Mouse (Mus musculus): ENCODE measurements at regions not wholly inside any gene's neighbourhood (a gene's known extent, or its start where the extent isn't known, plus 50 kb on each side); places are given as distances from the start of the nearest gene placed in this dataset.

DNA sequence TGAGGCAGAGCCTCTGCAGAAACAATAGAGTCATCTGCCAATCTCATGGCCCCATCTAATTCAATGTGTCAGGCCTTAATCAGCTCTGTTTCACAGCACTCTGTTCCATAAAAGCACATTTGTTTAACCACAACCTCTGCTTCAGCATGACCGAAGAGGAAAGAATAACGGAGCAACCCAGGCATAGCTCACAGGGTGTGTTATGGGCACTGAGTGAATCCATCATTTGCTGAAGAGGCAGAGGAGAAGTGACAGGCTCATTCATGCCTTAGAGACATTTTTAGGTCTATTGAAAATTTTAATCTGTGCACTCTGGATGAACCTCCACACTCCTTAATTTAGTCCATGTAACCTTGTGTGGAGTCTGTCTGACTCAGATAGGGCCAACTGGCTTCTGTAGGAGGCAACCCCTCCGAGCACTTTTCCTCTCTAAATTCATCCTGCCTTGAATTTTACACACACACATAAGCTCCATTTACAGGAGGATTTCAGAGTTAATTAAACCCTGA, 1027.1 kb upstream of the Slc10a2 start:
- 12% methylated on average over 3 of the region's 3 CpGs for WGBS
- Histone ChIP-seq H3K9ac (replicated peaks; ENCODE audit: low read length) (no peak overlapping the region), H3K36me3 (ENCODE audit: insufficient read depth, low read length) (no peaks in the 10 kb centered on the region), H3K27me3 (ENCODE audit: insufficient read depth, low read length) (no peaks in the 10 kb centered on the region), H3K9me3 (ENCODE audit: low read length) (no peaks in the 10 kb centered on the region), H3K27ac (no peak overlapping the region), H3K4me1 (ENCODE audit: insufficient read depth, low read length) (no peaks in the 10 kb centered on the region), H3K4me2 (ENCODE audit: low read depth, low read length) (no peak overlapping the region), H3K4me3 (ENCODE audit: low read length) (no peak overlapping the region)
- no peak for TF ChIP-seq CTCF (IDR thresholded peaks at IDR 0.05; ENCODE audit: low read depth)
- ATAC-seq: peak; percentile 76
- DNase-seq (ENCODE audit: low spot score): peak; percentile 54

DNA sequence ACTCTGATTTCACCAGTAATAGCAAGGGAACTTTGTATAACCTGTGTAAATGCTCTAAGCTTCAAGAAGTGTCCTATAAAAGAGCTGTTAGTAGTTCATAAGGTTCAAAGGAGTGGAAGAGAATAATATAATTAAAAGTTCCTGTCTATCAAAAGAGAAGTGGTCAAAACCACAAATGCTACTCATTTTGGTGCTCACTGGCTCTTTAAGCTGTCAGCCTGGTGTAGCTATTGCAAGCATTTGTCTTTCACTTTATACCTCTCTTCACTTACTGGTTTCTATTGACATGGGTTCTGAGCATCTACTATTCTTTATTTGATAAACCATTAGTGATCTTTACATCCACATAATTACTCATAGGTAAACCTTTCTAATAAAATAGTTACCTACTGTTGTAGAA, 1020.1 kb upstream of the Slc10a2 start:
- H3K4me3 ChIP-seq (ENCODE audit: low read length): no peak overlapping the region

DNA sequence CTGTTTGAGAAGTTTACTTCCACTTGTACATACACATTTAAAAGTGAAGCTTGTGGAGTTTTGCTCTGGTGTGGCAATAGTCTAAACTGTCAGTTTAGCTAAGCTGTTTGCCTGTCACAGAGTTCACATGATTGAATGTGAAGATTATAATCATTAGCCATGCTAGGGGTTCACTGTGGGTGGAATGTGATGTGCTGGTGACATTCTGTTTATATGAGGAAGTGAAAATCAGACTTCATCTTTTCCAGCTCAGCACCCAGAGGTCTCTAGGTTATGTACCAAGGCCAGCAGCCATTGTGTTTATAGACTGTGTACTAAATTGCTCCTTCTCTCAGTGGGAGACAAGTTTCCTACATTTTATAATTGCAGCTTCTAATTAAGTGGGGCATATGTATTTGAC, 1014.4 kb upstream of the Slc10a2 start:
- Histone ChIP-seq H3K4me2 (ENCODE audit: low read depth, low read length) (no peak overlapping the region), H3K27me3 (ENCODE audit: insufficient read depth, low read length) (no peaks in the 10 kb centered on the region), H3K36me3 (ENCODE audit: insufficient read depth, low read length) (no peaks in the 10 kb centered on the region), H3K4me3 (ENCODE audit: low read length) (no peak overlapping the region), H3K9ac (replicated peaks; ENCODE audit: low read length) (no peak overlapping the region), H3K27ac (no peak overlapping the region), H3K4me1 (ENCODE audit: insufficient read depth, low read length) (no peaks in the 10 kb centered on the region), H3K9me3 (ENCODE audit: low read length) (no peaks in the 10 kb centered on the region)
- no peak for TF ChIP-seq CTCF (IDR thresholded peaks at IDR 0.05; ENCODE audit: low read depth)
- no peak for DNase-seq (ENCODE audit: low spot score)
- no peak for ATAC-seq

More for the DNA sequence above, 1020.1 kb upstream of the Slc10a2 start:
- Histone ChIP-seq H3K4me1 (ENCODE audit: insufficient read depth, low read length) (no peaks in the 10 kb centered on the region), H3K9me3 (ENCODE audit: low read length) (no peaks in the 10 kb centered on the region), H3K9ac (replicated peaks; ENCODE audit: low read length) (no peak overlapping the region), H3K36me3 (ENCODE audit: insufficient read depth, low read length) (no peaks in the 10 kb centered on the region), H3K4me2 (ENCODE audit: low read depth, low read length) (no peak overlapping the region), H3K27me3 (ENCODE audit: insufficient read depth, low read length) (no peaks in the 10 kb centered on the region), H3K27ac (no peak overlapping the region)
- ATAC-seq (no peak), DNase-seq (ENCODE audit: low spot score) (no peak)
- no peak for TF ChIP-seq CTCF (IDR thresholded peaks at IDR 0.05; ENCODE audit: low read depth)

DNA sequence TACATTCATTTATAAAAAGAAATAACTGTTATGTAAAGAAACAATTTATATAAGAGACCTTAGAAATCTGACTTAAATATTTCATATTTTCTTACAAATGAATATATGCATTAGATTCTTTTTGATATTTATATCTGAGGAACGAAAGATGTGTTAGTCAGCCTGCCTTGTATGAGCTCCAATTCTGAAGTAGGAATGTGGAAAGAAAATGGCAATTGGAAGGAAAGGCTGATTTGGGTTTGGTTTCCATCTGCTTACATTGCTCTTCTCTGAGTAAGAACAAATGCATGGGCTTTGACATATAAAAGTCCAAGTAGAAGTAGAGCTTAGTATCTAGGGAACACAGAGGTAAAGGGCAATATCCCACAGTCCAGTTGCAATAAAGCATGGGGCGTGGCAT, 1006.2 kb upstream of the Slc10a2 start:
- no peaks in the 10 kb centered on the region for H3K4me1 ChIP-seq (ENCODE audit: insufficient read depth, low read length)
- 87% methylated on average over 2 of the region's 2 CpGs for WGBS
- no peak for DNase-seq (ENCODE audit: low spot score)

DNA sequence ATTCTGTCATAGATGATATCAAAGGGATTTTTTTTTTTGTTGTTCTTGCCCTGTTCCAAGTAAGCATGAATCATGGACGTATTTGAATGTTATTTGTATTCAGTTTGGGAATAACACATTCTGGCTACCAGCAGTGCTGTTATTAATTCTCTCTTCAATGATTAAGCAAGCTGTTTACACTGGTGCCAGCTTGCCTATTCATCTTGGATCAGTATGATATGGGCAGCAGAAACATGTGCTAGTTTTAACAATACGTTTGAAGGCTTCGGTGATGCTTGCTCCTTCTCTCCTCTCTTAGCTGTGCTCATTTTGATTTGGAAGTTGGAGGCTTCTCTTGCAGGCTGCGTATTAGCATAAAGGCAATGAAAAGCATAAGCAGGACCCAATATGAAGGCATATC, 984.9 kb upstream of the Slc10a2 start:
- H3K27ac ChIP-seq: no peak overlapping the region
- H3K4me2 ChIP-seq (ENCODE audit: low read depth, low read length): no peak overlapping the region
- H3K4me3 ChIP-seq (ENCODE audit: low read length): no peak overlapping the region
- H3K9ac ChIP-seq (replicated peaks; ENCODE audit: low read length): no peak overlapping the region
- no peak for TF ChIP-seq CTCF (IDR thresholded peaks at IDR 0.05; ENCODE audit: low read depth)
- H3K36me3 ChIP-seq (ENCODE audit: insufficient read depth, low read length): no peaks in the 10 kb centered on the region
- no peaks in the 10 kb centered on the region for H3K27me3 ChIP-seq (ENCODE audit: insufficient read depth, low read length)
- H3K4me1 ChIP-seq (ENCODE audit: insufficient read depth, low read length): no peaks in the 10 kb centered on the region
- ATAC-seq (no peak), DNase-seq (ENCODE audit: low spot score) (peak; percentile 10)
- H3K9me3 ChIP-seq (ENCODE audit: low read length): no peaks in the 10 kb centered on the region
- 69% methylated on average over 4 of the region's 4 CpGs for WGBS

More for the DNA sequence above, 1006.2 kb upstream of the Slc10a2 start:
- H3K36me3 ChIP-seq (ENCODE audit: insufficient read depth, low read length): no peaks in the 10 kb centered on the region
- no peaks in the 10 kb centered on the region for H3K9me3 ChIP-seq (ENCODE audit: low read length)
- no peak overlapping the region for H3K27ac ChIP-seq
- no peak for ATAC-seq
- no peak overlapping the region for H3K9ac ChIP-seq (replicated peaks; ENCODE audit: low read length)
- no peaks in the 10 kb centered on the region for H3K27me3 ChIP-seq (ENCODE audit: insufficient read depth, low read length)
- no peak overlapping the region for H3K4me3 ChIP-seq (ENCODE audit: low read length)
- no peak overlapping the region for H3K4me2 ChIP-seq (ENCODE audit: low read depth, low read length)
- no peak for TF ChIP-seq CTCF (IDR thresholded peaks at IDR 0.05; ENCODE audit: low read depth)

DNA sequence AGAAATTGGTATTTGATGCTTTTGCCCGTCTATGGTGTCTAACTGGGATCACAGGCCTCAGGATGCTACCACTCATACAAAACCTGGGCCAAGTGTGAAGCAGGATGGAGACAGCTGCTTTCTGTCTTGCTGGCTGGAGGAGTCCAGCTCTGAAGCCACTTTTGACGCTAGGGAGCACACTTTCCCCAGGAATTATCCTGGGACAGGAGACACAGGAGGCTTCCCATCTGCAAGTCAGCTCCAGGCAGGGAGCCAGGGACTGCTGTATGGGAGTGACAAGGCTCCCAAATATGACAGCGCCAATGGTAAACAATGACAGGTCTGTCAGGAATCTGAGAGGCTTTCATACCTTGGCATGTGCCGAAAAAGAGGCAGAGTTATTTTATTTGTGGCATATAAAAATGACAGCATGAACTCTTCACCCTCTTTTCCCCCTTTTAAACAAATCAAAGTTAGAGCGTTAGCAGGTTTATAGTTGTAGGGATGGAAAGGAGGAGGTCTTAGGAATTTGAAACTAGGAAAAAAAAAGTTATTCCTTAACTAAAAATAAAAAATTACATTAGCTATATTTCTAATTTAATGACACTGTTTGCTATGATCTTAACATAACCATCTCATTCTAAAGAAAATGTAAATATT, 938.9 kb upstream of the Slc10a2 start:
- H3K4me1 ChIP-seq (ENCODE audit: insufficient read depth, low read length): no peaks in the 10 kb centered on the region
- 26% methylated on average over 5 of the region's 5 CpGs for WGBS
- H3K9ac ChIP-seq (replicated peaks; ENCODE audit: low read length): no peak overlapping the region

DNA sequence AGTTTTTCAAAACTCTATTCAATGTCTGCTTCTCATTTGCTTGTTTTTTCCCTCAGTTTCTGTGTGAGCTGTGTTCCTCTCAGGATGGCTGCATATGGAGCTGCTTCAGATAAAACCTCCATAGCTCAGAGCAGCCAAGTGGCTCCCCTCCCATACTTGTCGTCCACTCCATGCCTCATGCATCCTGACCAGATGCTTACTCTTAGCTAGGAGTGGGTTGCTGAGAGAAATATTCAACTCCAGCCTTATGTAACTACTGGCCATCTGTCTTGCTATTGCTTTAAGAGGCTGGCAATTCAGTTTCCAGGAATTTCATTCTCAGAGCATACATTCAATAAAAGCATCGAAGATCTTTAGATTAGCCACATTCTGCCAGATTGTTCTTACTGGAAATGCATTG, 907.1 kb upstream of the Slc10a2 start:
- Histone ChIP-seq H3K9ac (replicated peaks; ENCODE audit: low read length) (no peak overlapping the region), H3K4me3 (ENCODE audit: low read length) (no peak overlapping the region), H3K27me3 (ENCODE audit: insufficient read depth, low read length) (no peaks in the 10 kb centered on the region), H3K27ac (no peak overlapping the region), H3K4me1 (ENCODE audit: insufficient read depth, low read length) (no peaks in the 10 kb centered on the region), H3K36me3 (ENCODE audit: insufficient read depth, low read length) (no peaks in the 10 kb centered on the region), H3K9me3 (ENCODE audit: low read length) (no peaks in the 10 kb centered on the region), H3K4me2 (ENCODE audit: low read depth, low read length) (no peak overlapping the region)
- peak; percentile 2 for DNase-seq (ENCODE audit: low spot score)
- TF ChIP-seq CTCF (IDR thresholded peaks at IDR 0.05; ENCODE audit: low read depth): no peak
- WGBS: 54% methylated on average over 2 of the region's 2 CpGs
- ATAC-seq: no peak

More for the DNA sequence above, 938.9 kb upstream of the Slc10a2 start:
- DNase-seq (ENCODE audit: low spot score) (peak; percentile 81), ATAC-seq (peak; percentile 86)
- Histone ChIP-seq H3K4me3 (ENCODE audit: low read length) (no peak overlapping the region), H3K4me2 (ENCODE audit: low read depth, low read length) (no peak overlapping the region), H3K36me3 (ENCODE audit: insufficient read depth, low read length) (no peaks in the 10 kb centered on the region), H3K27ac (no peak overlapping the region), H3K9me3 (ENCODE audit: low read length) (no peaks in the 10 kb centered on the region), H3K27me3 (ENCODE audit: insufficient read depth, low read length) (no peaks in the 10 kb centered on the region)
- peak; percentile 57 for TF ChIP-seq CTCF (IDR thresholded peaks at IDR 0.05; ENCODE audit: low read depth)
